Mouse (Mus musculus) myocyte (in vitro differentiated cells): ENCODE measurements at regions not wholly inside any gene's neighbourhood (a gene's known extent, or its start where the extent isn't known, plus 50 kb on each side); places are given as distances from the start of the nearest gene placed in this dataset.
A peak's percentile ranks its signal among the peaks of the same experiment; 100 is the strongest.

Experiments
- H3K27me3 ChIP-seq: one replicate; pipeline ENCODE4 v1.6.1; 2011; ENCODE audit not compliant: control insufficient read depth, insufficient read depth, insufficient read length
- H3K36me3 ChIP-seq: one replicate; pipeline ENCODE4 v1.6.1; 2011; ENCODE audit not compliant: control insufficient read depth, insufficient read depth
- H3K4me2 ChIP-seq: one replicate; pipeline ENCODE4 v1.6.1; 2011; ENCODE audit warnings: low read depth, control low read depth
- H3K4me3 ChIP-seq: one replicate; pipeline ENCODE4 v1.5.1; 2011; ENCODE audit warnings: mild to moderate bottlenecking, control low read depth, moderate library complexity
- H3K79me2 ChIP-seq: one replicate; pipeline ENCODE4 v1.6.1; 2011; ENCODE audit not compliant: control insufficient read depth, insufficient read depth
- H3ac ChIP-seq: one replicate; pipeline ENCODE4 v1.6.1; 2011; ENCODE audit not compliant: control insufficient read depth, insufficient read length
- CEBPB ChIP-seq: IDR thresholded peaks from 2 replicates; pipeline ENCODE4 v1.6.1; 2011; ENCODE audit warnings: mild to moderate bottlenecking, moderate library complexity; ENCODE audit not compliant: poor library complexity, insufficient read depth, severe bottlenecking
- E2F4 ChIP-seq: IDR thresholded peaks from one replicate; pipeline ENCODE4 v1.6.1; 2011; ENCODE audit warnings: mild to moderate bottlenecking, control low read depth, moderate library complexity; ENCODE audit not compliant: insufficient read depth
- MAX ChIP-seq: IDR thresholded peaks from one replicate; pipeline ENCODE4 v1.6.1; 2011; ENCODE audit warnings: low read depth, mild to moderate bottlenecking, control low read depth
- MYOD1 ChIP-seq, 3 experiments: IDR thresholded peaks; one replicate each; pipeline ENCODE4 v1.6.1; 2011; ENCODE audit warnings: control low read depth in 2 of 3, low read depth in 2 of 3, mild to moderate bottlenecking in 2 of 3, moderate library complexity in 1 of 3; ENCODE audit not compliant: insufficient read length in 2 of 3, control insufficient read depth in 1 of 3
- MYOG ChIP-seq, 3 experiments: IDR thresholded peaks; one replicate each; pipeline ENCODE4 v1.6.1; 2011; ENCODE audit warnings: control low read depth in 2 of 3, low read depth in 2 of 3, mild to moderate bottlenecking in 2 of 3; ENCODE audit not compliant: insufficient read length in 2 of 3, control insufficient read depth in 1 of 3, insufficient read depth in 1 of 3
- POLR2A ChIP-seq: IDR thresholded peaks from one replicate; pipeline ENCODE4 v1.6.1; 2011; ENCODE audit warnings: low read depth, mild to moderate bottlenecking, control low read depth, moderate library complexity; ENCODE audit not compliant: insufficient read length
- POLR2AphosphoS2 ChIP-seq: IDR thresholded peaks from one replicate; pipeline ENCODE4 v1.6.1; 2011; ENCODE audit warnings: low read depth, control low read depth; ENCODE audit not compliant: insufficient read length
- REST ChIP-seq: IDR thresholded peaks from one replicate; pipeline ENCODE4 v1.6.1; 2011; ENCODE audit warnings: mild to moderate bottlenecking, control low read depth, moderate library complexity; ENCODE audit not compliant: insufficient read depth, insufficient read length
- SRF ChIP-seq: IDR thresholded peaks from one replicate; pipeline ENCODE4 v1.6.1; 2011; ENCODE audit warnings: low read depth; ENCODE audit not compliant: control insufficient read depth, insufficient read length
- TCF12 ChIP-seq: IDR thresholded peaks from one replicate; pipeline ENCODE4 v1.6.1; 2011; ENCODE audit warnings: mild to moderate bottlenecking, control low read depth; ENCODE audit not compliant: poor library complexity, insufficient read depth, severe bottlenecking
- TCF3 ChIP-seq: IDR thresholded peaks from one replicate; pipeline ENCODE4 v1.6.1; 2011; ENCODE audit warnings: low read depth, control low read depth; ENCODE audit not compliant: insufficient read length
- USF1 ChIP-seq: IDR thresholded peaks from one replicate; pipeline ENCODE4 v1.6.1; 2011; ENCODE audit warnings: low read depth, mild to moderate bottlenecking, control low read depth, moderate library complexity

DNA sequence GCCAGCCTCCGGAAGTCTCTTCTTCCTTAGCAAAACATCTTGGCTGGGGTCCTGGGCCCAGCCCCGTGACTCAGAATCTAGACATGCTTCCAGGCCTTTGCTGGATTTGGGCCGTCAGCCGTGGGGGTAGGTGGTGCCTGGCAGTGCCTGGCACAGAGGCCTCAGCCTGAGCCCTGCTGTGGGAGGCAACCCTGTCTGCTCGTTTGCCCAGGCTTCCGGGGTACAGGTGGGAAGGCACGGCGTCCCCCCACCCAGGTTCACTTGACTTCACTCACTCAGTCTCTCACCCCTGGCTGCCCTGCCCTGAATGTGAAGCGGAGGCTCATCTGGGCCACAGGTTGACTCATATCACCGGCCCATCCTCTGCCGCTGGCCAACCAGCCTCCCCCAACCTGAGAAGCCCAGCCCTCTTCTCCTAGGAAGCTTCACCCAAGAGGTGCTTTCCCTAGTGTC lies 99.9 kb upstream of the Tmem189 start:
- no peak overlapping the region for H3ac ChIP-seq
- no peaks in the 10 kb centered on the region for H3K79me2 ChIP-seq
- TF ChIP-seq POLR2A, result peak; percentile 55
- no peak for TF ChIP-seq USF1
- peak; percentile 56 for TF ChIP-seq POLR2AphosphoS2
- no peak for TF ChIP-seq CEBPB
- TF ChIP-seq MYOG (IDR thresholded peaks at IDR 0.05; ENCODE audit: control insufficient read depth in 1 of 3, insufficient read depth in 1 of 3, insufficient read length in 2 of 3, low read depth in 2 of 3), result peak in 1 of 3 experiments; percentile 30
- TF ChIP-seq MYOD1 (IDR thresholded peaks at IDR 0.05; ENCODE audit: control insufficient read depth in 1 of 3, insufficient read length in 2 of 3, low read depth in 2 of 3), result peak in 1 of 3 experiments; percentile 48
- no peaks in the 10 kb centered on the region for H3K27me3 ChIP-seq
- no peaks in the 10 kb centered on the region for H3K36me3 ChIP-seq
- H3K4me3 ChIP-seq, result no peak overlapping the region
- H3K4me2 ChIP-seq, result peak overlapping the region; percentile 54

- TF ChIP-seq MYOG (IDR thresholded peaks at IDR 0.05; ENCODE audit: control insufficient read depth in 1 of 3, insufficient read depth in 1 of 3, insufficient read length in 2 of 3, low read depth in 2 of 3) (no peak), E2F4 (no peak), CEBPB (no peak), SRF (no peak), POLR2AphosphoS2 (no peak), USF1 (no peak), TCF12 (no peak), MYOD1 (IDR thresholded peaks at IDR 0.05; ENCODE audit: control insufficient read depth in 1 of 3, insufficient read length in 2 of 3, low read depth in 2 of 3) (no peak), POLR2A (no peak), MAX (no peak), REST (no peak), TCF3 (no peak)
- Histone ChIP-seq H3ac (no peak overlapping the region), H3K4me2 (no peak overlapping the region), H3K79me2 (no peaks in the 10 kb centered on the region), H3K36me3 (no peaks in the 10 kb centered on the region), H3K4me3 (no peak overlapping the region), H3K27me3 (no peaks in the 10 kb centered on the region)
Observed at GRCm38 (mm10) chr2:167786951-167787350, 97.3 kb upstream of the Tmem189 start.

DNA sequence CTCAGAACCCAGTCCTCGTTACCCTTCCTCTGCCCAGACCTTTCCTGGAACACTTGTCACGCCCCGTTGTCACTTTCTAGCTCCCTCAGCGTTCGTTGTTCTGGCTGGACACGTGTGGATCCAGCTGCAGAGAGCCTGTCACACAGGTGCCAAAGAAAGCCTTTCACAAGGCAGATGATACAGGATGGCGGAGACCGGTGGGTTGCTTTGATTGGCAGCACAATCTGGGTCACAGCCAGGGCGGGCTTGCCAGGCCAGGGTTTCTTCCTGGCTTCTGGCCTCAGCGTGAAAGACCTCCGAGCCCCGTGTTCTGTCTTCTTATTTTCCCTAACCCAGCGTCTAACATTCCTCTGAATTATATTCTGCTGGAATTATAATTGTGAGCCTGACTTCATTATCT lies 94.7 kb upstream of the Tmem189 start:
- peaks cover 16% of the 10 kb centered on the region for H3K79me2 ChIP-seq
- H3ac ChIP-seq, result no peak overlapping the region
- H3K36me3 ChIP-seq, result no peaks in the 10 kb centered on the region
- H3K27me3 ChIP-seq, result no peaks in the 10 kb centered on the region
- no peak overlapping the region for H3K4me3 ChIP-seq
- TF ChIP-seq TCF3, result no peak
- no peak for TF ChIP-seq MYOD1 (IDR thresholded peaks at IDR 0.05; ENCODE audit: control insufficient read depth in 1 of 3, insufficient read length in 2 of 3, low read depth in 2 of 3)
- TF ChIP-seq MAX, result no peak
- TF ChIP-seq POLR2A, result no peak
- no peak for TF ChIP-seq MYOG (IDR thresholded peaks at IDR 0.05; ENCODE audit: control insufficient read depth in 1 of 3, insufficient read depth in 1 of 3, insufficient read length in 2 of 3, low read depth in 2 of 3)
- TF ChIP-seq USF1, result no peak
- no peak for TF ChIP-seq POLR2AphosphoS2
- TF ChIP-seq TCF12, result no peak
- TF ChIP-seq REST, result no peak
- no peak overlapping the region for H3K4me2 ChIP-seq

- Histone ChIP-seq H3K36me3 (no peaks in the 10 kb centered on the region), H3K4me2 (no peak overlapping the region), H3ac (no peak overlapping the region), H3K4me3 (no peak overlapping the region), H3K27me3 (no peaks in the 10 kb centered on the region), H3K79me2 (peaks cover 26% of the 10 kb centered on the region)
- TF ChIP-seq POLR2A, result no peak
- no peak for TF ChIP-seq MYOD1 (IDR thresholded peaks at IDR 0.05; ENCODE audit: control insufficient read depth in 1 of 3, insufficient read length in 2 of 3, low read depth in 2 of 3)
- TF ChIP-seq SRF, result no peak
- no peak for TF ChIP-seq MYOG (IDR thresholded peaks at IDR 0.05; ENCODE audit: control insufficient read depth in 1 of 3, insufficient read depth in 1 of 3, insufficient read length in 2 of 3, low read depth in 2 of 3)
- no peak for TF ChIP-seq TCF12
- TF ChIP-seq REST, result no peak
- TF ChIP-seq POLR2AphosphoS2, result no peak
- no peak for TF ChIP-seq E2F4
- TF ChIP-seq USF1, result no peak
- TF ChIP-seq TCF3, result no peak
- no peak for TF ChIP-seq MAX
- TF ChIP-seq CEBPB, result no peak
Observed at GRCm38 (mm10) chr2:167783374-167783773, 93.8 kb upstream of the Tmem189 start.

- peaks cover 29% of the 10 kb centered on the region for H3K79me2 ChIP-seq
- H3K4me2 ChIP-seq, result no peak overlapping the region
- H3K4me3 ChIP-seq, result no peak overlapping the region
- H3ac ChIP-seq, result no peak overlapping the region
- H3K36me3 ChIP-seq, result no peaks in the 10 kb centered on the region
- TF ChIP-seq POLR2AphosphoS2 (no peak), MYOG (IDR thresholded peaks at IDR 0.05; ENCODE audit: control insufficient read depth in 1 of 3, insufficient read depth in 1 of 3, insufficient read length in 2 of 3, low read depth in 2 of 3) (no peak), USF1 (no peak), POLR2A (no peak), MAX (no peak)
- H3K27me3 ChIP-seq, result no peaks in the 10 kb centered on the region
Observed at GRCm38 (mm10) chr2:167782231-167782999, 92.8 kb upstream of the Tmem189 start.
